Mouse (Mus musculus): Measurements from ENCODE around the gene P4htm.

The P4htm gene

GRCm38 (mm10) chr9:108559169-108559568, 38.3 kb downstream of the P4htm start:
- no peak for DNase-seq (ENCODE audit: low spot score in 2 of 2)

DNA sequence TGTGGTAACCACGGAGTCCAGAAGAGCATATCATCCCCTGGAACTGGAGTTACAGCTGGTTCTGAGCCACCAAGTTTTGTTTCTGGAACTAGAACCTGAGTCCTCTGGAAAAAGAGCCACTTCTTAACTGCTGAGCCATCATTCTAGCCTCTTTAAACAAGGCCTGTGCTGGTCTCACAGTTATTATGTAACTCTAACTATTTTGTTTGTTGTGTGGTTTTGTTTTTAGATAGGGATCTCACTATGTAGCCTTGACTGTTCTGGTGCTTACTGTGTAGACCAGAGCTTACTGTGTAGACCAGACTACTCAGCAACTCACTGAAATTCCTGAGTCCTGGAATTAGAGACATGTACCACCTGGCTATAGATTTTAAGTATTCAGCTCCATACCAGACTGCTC, 50.6 kb downstream of the P4htm start:
- no peak for DNase-seq (ENCODE audit: low spot score in 2 of 2)

DNA sequence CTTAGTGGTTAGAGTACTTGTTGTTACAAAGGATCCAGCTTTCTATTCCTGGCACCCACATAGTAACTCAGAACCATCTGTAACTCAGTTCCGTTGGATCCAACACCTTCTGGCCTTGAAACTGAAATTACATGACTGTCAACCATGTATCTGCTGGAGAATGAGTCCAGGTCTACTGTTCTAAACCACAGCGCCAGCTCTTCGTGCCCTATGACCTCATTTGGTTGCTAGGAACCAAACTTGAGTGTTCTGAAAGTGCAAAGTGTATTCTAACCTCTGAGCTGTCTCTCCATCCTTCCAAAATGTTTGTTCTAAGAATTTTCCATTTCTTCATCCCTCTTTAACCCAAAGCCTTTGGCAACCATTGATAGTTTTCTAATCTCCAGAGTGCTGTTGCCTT, 51.5 kb downstream of the P4htm start:
- DNase-seq (ENCODE audit: low spot score in 2 of 2), result no peak

- DNase-seq (ENCODE audit: low spot score in 2 of 2), result no peak
Measured at GRCm38 (mm10) chr9:108540846-108541245, 56.6 kb downstream of the P4htm start.

DNA sequence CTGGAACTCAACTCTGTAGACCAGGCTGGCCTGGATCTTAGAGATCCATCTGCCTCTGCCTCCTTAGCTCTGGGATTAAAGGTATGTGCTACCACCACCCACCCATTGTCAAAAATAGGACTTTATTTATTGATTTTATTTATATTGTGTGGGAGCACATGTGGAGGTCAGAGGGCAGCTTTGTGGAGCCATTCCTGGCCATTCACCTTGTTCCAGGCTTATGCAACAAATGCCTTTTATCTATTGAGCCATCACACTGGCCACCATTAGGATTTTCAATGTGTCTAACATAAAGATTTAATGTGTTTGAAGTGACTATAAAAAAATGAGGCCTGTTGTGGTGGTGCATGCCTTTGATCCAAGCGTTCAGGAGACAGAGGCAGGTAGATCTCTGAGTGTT, 66.0 kb downstream of the P4htm start:
- no peak for DNase-seq (ENCODE audit: low spot score in 2 of 2)

DNA sequence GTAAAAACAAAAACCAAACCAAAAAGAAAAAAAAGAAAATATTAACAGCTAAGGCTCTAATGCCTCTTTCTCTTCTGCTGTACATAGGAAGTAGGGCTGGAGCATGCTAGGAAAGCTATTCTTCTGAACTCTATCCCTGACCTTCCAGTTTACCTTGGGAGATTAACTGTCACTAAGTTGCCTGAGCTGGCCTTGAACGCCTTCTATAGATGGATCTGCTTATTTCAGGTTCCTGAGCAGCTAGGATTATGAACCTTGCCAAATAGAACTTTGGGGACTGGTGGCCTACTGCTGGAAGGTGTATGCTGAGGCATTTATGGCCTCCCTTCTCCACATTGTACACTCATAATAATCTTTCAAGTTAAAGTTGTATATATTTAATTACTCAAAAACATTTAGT, 66.5 kb downstream of the P4htm start:
- DNase-seq (ENCODE audit: low spot score in 2 of 2), result no peak

Measured in spleen, postnatal 10 days (tissue).